Mouse (Mus musculus): Measurements from ENCODE around the gene Dusp16.

The Dusp16 gene

GRCm38 (mm10) chr6:134733800-134734221 lies 58.6 kb downstream of the Dusp16 start:
- no peak for DNase-seq (ENCODE audit: low spot score in 2 of 2)

GRCm38 (mm10) chr6:134732813-134733212 lies 59.6 kb downstream of the Dusp16 start:
- no peak for DNase-seq (ENCODE audit: low spot score in 2 of 2)

DNA sequence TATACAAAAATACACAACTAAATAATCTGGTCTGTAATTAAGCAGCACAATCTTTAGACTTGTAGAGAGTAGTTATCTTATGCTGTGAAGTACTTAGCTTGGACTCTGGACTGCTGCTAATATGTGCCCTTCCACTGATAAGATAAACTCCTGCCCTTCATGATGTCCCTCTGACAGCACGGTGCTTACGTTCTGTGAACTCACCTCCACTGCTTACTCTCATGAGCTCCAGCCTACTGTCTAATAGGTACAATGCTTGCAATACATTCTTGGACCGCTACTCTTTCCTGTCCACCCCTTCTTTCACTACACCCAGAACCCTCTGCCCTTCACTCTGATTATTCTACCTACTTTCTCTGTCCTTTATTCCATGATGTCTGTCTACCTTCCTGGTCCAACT lies 61.4 kb downstream of the Dusp16 start:
- no peak for DNase-seq (ENCODE audit: low spot score in 2 of 2)

DNA sequence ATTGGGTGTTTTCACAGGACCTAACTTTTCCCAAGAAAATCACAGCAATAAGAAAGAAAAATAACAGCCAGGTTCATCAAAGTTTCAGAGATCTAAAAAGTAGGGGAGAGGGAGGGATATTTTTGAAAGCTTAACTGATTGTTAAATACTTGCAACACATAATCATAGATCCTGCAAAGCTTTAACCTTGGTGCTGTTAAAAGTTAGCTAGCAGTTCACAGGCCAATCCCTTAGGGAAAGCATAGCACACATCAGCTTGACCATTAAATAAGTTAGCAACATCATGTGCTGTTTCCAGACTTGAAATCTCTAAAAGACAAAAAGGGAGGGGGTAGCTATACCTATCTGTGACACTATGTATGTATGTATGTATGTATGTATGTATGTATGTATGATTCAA lies 67.0 kb downstream of the Dusp16 start:
- no peak for DNase-seq (ENCODE audit: low spot score in 2 of 2)

DNA sequence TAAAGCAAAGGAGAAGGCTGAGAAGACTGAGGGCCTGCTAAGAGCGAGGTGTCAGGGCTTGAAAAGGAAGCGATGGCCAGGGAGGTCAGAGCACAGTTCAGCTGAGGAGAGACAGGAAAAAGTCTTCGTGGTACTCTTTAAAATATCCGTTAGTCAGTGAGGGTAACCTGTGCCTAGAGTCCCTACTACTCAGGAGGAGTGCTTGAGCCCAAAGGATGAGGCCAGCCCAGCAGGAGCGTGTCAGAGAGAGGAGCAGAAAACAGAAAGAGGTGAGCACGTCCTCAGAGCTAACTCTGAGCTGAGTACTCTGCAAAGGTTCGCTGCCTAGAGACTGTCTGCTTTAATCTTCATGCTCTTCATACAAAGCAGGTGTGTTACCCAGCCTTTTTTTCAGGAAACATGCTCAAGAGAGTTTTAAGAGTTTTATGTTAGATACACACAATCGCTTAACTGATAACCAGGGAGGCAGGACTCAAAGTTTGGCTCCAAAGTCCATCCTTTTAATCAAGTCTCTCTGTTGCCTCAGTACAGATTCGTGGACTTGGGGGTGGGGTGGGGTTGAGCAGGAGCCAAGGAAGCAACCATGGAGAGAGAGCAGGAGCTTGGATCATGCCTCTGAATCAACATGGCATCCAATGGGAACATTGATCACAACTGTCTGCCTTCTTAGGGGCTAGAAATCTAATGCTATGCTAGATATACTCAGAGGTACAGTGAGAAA lies 68.4 kb downstream of the Dusp16 start:
- no peak for DNase-seq (ENCODE audit: low spot score in 2 of 2)

DNA sequence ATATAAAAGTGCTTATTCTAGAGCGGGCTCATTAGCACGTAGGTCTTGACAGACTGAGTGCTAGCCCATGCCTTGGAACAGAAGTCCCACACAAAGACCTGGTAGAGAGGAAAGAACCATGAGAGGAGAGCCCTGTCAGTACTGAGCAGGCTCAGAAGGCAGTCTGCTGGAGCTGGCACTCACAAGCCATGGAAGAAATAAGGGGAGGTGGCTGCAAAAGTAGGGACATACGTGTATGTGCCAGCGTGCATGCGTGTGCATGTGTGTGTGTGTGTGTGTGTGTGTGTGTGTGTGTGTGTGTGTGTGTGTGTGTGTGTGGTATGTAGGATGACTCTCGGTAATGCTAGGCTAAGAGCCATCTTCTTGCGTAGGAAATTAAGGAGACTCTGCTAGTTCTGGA lies 69.1 kb downstream of the Dusp16 start:
- DNase-seq (ENCODE audit: low spot score in 2 of 2): no peak

DNA sequence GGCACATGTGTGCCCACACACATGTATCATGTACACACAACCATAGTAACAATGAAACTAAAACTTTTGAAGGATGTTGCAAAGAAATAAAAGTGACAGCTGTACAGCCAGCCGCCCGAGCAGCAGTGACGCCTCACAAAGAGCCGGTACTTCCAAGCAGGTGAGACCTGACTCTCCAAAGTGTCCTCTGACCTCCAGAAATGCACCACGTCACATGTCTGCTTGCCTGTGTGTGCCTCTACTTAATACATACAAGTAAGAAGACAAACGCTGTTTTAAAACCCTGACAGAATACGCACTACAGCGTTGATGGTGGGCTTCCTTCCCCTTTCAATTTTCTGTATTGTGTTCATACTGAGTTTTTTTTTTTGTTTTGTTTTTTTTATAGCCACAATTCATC lies 69.5 kb downstream of the Dusp16 start:
- no peak for DNase-seq (ENCODE audit: low spot score in 2 of 2)

GRCm38 (mm10) chr6:134721729-134722269 lies 70.6 kb downstream of the Dusp16 start:
- no peak for DNase-seq (ENCODE audit: low spot score in 2 of 2)

DNA sequence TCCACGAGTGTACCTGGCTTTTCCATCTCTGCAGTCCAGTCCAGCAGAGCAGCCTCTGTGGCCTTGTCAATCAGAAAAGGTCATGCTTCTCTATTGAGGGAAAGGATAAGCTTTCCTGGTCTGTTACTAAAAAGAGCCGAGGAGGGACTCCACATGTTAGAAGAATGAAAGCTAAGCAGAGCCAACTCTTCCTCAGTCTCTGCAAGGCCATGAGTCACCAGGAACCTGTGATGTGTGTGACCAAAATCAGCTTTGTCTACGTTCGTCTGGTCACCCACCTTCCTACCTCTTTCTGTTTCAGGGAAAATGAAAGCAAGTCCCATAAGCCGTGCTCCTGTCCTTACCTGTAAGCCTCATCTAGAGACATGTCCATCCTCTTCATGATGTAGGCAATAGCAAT lies 72.3 kb downstream of the Dusp16 start:
- no peak for DNase-seq (ENCODE audit: low spot score in 2 of 2)

- DNase-seq (ENCODE audit: low spot score in 2 of 2): no peak
These were observed 73.3 kb downstream of the Dusp16 start for GRCm38 (mm10) chr6:134719156-134719555.

GRCm38 (mm10) chr6:134718668-134719065 lies 73.8 kb downstream of the Dusp16 start:
- no peak for DNase-seq (ENCODE audit: low spot score in 2 of 2)

DNA sequence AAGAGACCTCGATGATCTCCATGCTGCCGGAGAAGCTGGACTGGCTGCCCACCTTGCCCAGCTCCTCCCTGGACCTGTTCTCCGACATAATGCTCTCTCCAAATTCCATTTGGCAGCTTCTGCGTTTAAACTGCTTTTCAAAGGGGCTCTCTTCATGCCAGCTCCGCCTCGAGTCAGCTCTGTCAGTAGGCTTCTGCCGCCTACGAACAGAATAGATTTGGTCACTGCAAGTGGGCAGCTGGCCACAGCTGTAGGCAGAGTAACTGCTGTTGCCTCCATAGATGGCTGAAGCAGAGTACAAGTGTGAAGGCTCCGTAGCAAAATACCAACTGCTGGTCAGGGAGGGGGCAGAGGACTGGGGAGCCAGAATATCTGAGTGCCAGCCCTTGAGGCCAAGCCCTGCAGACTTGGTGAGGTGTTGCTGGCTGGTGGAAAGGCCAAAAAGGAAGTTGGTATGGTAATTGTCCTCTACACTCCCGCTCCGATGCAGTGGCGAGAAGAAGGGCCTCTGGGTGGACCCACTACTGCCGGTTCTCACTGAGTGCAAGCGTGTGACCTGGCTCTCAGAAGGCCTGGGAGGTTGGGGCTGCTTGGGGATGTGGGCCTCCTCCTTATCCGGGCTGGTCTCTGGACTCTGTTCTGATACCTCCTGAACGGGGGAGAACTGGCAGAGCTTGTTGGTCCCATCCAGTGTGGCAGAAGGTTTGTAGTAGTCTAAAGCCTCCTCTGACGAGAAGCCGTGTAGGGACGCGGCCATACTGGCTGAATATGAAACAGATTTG lies 74.3 kb downstream of the Dusp16 start:
- DNase-seq (ENCODE audit: low spot score in 2 of 2): no peak

DNA sequence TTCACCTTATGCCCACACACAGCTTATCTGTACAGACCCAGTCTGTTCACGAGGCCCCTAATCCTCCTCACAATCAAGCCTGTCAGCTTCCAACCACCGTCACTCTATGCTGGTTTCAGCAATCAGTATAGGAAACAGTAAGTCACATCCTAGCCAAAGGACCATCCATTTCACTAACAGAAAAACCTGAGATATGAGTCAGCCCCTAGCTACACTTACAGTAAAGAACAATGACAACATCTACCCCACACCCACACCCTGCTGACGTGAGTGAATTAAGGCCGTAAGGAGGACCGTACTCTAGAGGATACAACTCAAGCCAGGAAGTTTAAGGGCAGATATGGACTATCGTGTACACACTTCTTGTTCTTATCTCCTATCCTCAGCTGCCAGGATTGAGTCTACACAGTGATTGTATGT lies 76.2 kb downstream of the Dusp16 start:
- no peak for DNase-seq (ENCODE audit: low spot score in 2 of 2)

DNA sequence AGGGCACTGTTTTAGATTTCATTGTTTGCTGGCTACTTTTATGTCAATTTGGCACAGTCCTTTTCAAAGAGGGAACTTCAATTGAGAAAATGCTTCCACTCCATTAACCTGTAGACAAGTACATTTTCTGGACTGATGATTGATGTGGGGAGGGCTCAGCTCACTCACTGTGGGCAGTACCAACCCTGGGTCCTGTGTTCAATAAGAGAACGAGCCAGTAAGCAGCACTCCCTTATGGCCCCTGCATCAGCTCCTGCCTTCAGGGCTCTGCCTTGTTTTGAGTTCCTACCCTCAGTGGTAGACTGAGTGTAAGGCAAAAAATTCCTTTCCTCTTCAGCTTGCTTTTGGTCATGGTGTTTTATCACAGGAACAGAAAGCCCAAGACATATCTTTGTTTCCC lies 78.5 kb downstream of the Dusp16 start:
- no peak for DNase-seq (ENCODE audit: low spot score in 2 of 2)

DNA sequence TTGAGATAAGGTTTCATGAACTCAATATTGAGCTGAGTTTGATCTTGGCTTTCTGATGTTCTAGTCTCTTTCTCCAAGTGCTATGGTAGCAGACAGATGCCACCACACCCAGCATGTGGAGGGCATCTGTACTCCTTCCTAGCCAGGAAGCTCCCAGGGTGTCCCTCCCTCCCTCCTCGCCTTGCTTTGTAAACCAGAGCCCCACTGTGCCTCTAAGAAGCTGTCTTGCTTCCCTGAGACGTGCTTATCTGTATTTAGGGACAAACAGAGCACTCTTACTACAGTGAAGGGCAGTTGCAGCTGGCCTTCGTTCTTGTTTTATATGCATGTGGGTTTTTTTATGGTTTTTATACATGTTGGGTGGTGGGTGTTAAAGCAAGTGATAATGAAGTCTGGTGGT lies 79.1 kb downstream of the Dusp16 start:
- no peak for DNase-seq (ENCODE audit: low spot score in 2 of 2)

GRCm38 (mm10) chr6:134710020-134710419 lies 82.4 kb downstream of the Dusp16 start:
- no peak for DNase-seq (ENCODE audit: low spot score in 2 of 2)

- no peak for DNase-seq (ENCODE audit: low spot score in 2 of 2)
These were observed 86.0 kb downstream of the Dusp16 start for GRCm38 (mm10) chr6:134706467-134706866.

DNA sequence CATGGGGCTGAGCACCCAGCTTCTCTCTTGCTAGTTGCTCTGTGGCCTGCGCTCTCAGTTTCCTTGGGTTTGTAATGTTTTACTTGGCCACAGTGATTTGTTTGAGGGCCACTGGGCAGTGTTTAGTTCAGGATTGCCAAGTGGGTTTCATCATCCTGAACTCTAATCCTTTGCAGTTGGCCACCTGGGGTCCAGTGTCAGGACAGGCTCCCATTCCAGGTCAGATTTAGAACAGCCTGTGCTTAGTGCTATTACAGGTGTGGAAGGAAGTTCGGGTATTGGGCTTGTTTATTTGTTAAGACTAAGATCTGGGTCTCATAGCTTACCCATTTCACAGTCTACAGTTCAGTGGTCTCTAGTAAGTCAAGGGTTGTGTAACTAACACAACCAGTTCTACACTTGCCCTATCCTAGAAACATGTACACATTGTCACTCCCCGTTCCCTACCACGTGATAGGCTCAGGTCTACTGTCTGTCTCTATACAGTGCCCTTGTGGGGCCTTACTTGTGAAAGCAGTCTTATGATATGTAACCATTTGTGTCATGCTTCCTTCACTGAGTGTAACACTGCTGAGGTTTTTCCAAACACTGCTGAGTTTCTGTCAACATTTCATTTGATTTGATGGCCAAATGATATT lies 89.3 kb downstream of the Dusp16 start:
- no peak for DNase-seq (ENCODE audit: low spot score in 2 of 2)

GRCm38 (mm10) chr6:134702184-134702583 lies 90.2 kb downstream of the Dusp16 start:
- DNase-seq (ENCODE audit: low spot score in 2 of 2): no peak

- no peak for DNase-seq (ENCODE audit: low spot score in 2 of 2)
These were observed 91.2 kb downstream of the Dusp16 start for GRCm38 (mm10) chr6:134701211-134701602.

- no peak for DNase-seq (ENCODE audit: low spot score in 2 of 2)
These were observed 91.8 kb downstream of the Dusp16 start for GRCm38 (mm10) chr6:134700451-134701210.

GRCm38 (mm10) chr6:134698243-134698642 lies 94.2 kb downstream of the Dusp16 start:
- no peak for DNase-seq (ENCODE audit: low spot score in 2 of 2)
